Mouse (Mus musculus) ES-E14 (cell line): ENCODE results near the gene Hdac7. TPM values are rescaled to one million over a fixed set of nuclear protein-coding genes. Genes with fewer than 3 reads are reported as not detected.

ENCODE experiments used
- DNase-seq: peaks from one replicate; pipeline ENCODE4 v3.0.0-alpha.2; 2013; ENCODE audit warnings: low read depth, low spot score
- H3K27ac ChIP-seq: 2 replicates; pipeline ENCODE4 v1.5.1; 2012; ENCODE audit warnings: low read depth, mild to moderate bottlenecking, low read length, moderate library complexity, mixed read lengths; ENCODE audit not compliant: poor library complexity, insufficient read depth, severe bottlenecking
- H3K36me3 ChIP-seq: 2 replicates; pipeline ENCODE4 v1.6.1; 2012; ENCODE audit warnings: mild to moderate bottlenecking, low read length, moderate library complexity, mixed read lengths; ENCODE audit not compliant: control insufficient read depth, poor library complexity, insufficient read depth, severe bottlenecking
- H3K4me1 ChIP-seq, 2 experiments: fragments of 150-350 bp in 1 of 2; sonication (generic) in 1 of 2; 2 replicates each; pipeline ENCODE4 v1.6.1; 2012; ENCODE audit warnings: low read length in 2 of 2, mild to moderate bottlenecking in 1 of 2, mixed read lengths in 1 of 2; ENCODE audit not compliant: control insufficient read depth in 2 of 2, insufficient read depth in 2 of 2, poor library complexity in 1 of 2
- H3K4me3 ChIP-seq, 2 experiments: fragments of 150-350 bp in 1 of 2; sonication (generic) in 1 of 2; 2 replicates each; pipeline ENCODE4 v1.5.1; 2012; ENCODE audit warnings: low read length in 2 of 2, low read depth in 1 of 2, mild to moderate bottlenecking in 1 of 2, mixed read lengths in 1 of 2; ENCODE audit not compliant: insufficient read depth in 1 of 2, poor library complexity in 1 of 2, severe bottlenecking in 1 of 2
- H3K9ac ChIP-seq: 2 replicates; pipeline ENCODE4 v1.6.1; 2012; ENCODE audit warnings: low read depth, mild to moderate bottlenecking, low read length, mixed read lengths; ENCODE audit not compliant: poor library complexity, insufficient read depth, severe bottlenecking
- H3K9me3 ChIP-seq: fragments of 150-350 bp; sonication (generic); 2 replicates; pipeline ENCODE4 v1.6.1; 2012; ENCODE audit warnings: low read depth, mild to moderate bottlenecking, low read length; ENCODE audit not compliant: control insufficient read depth, insufficient read depth
- CHD2 ChIP-seq: IDR thresholded peaks from 2 replicates; pipeline ENCODE4 v1.6.1; 2014; ENCODE audit warnings: mild to moderate bottlenecking, low read depth, low read length, inconsistent platforms
- HCFC1 ChIP-seq: IDR thresholded peaks from 2 replicates; pipeline ENCODE4 v1.6.1; 2012; ENCODE audit warnings: low read length, inconsistent platforms, borderline replicate concordance; ENCODE audit not compliant: insufficient read depth
- MAFK ChIP-seq: IDR thresholded peaks from 2 replicates; pipeline ENCODE4 v1.6.1; 2014; ENCODE audit warnings: mild to moderate bottlenecking, low read depth, low read length, inconsistent platforms; ENCODE audit not compliant: insufficient read depth
- ZC3H11A ChIP-seq: IDR thresholded peaks from 2 replicates; pipeline ENCODE4 v1.6.1; 2012; ENCODE audit warnings: low read depth, mild to moderate bottlenecking, inconsistent platforms, low read length, borderline replicate concordance
- ZNF384 ChIP-seq: IDR thresholded peaks from 2 replicates; pipeline ENCODE4 v1.6.1; 2012; ENCODE audit warnings: low read depth, low read length, inconsistent platforms
- in situ Hi-C, 2 experiments: fragments of 600-800 bp; cut with MboI; formaldehyde crosslinking; loops; one replicate each; pipeline ENCODE4 v1.15.1; 2025; ENCODE audit warnings: low sequenced_read_pairs in 2 of 2, inconsistent platforms in 1 of 2; ENCODE audit not compliant: unreplicated experiment in 2 of 2
- total RNA-seq: library from RNA; depleted of rRNA; stranded (reverse); fragments of 300-350 nt; gene quantifications from 2 replicates; pipeline ENCODE4 v1.2.3, GENCODE M21; 2012

Gene Hdac7
- total RNA-seq, 1 experiment, result 7.4 TPM

DNA sequence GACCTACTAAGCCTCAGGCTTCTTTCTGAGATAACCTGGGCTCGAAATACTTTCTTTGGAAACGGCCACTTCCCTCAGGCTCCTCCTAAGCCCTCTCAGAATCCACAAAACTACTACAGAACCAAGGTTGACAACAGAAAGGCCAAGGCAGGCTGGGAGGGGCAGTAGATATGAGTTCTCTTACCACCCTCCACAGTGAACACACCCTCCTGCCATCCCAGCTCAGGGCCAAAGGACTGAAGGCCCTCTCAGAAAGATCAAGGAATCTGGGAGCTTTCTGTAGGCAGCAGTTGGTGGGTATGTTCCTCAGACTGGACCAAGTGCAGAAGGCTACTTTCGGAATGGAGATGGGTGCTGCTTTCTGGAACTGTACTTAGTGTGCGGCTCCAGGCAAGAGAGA is 29.0 kb downstream of the Hdac7 start:
- Histone ChIP-seq H3K4me1 (peaks cover 0 to 7% of the 10 kb centered on the region in 2 experiments; a peak in 1 of 4 replicates), H3K4me3 (no peak overlapping the region), H3K27ac (no peak overlapping the region), H3K9ac (no peak overlapping the region), H3K9me3 (no peaks in the 10 kb centered on the region), H3K36me3 (no peaks in the 10 kb centered on the region)
- no peak for DNase-seq
- in situ Hi-C loops, result no loop called here
- TF ChIP-seq CHD2, result no peak
- no peak for TF ChIP-seq HCFC1
- TF ChIP-seq ZNF384, result no peak
- TF ChIP-seq ZC3H11A, result no peak
- no peak for TF ChIP-seq MAFK

DNA sequence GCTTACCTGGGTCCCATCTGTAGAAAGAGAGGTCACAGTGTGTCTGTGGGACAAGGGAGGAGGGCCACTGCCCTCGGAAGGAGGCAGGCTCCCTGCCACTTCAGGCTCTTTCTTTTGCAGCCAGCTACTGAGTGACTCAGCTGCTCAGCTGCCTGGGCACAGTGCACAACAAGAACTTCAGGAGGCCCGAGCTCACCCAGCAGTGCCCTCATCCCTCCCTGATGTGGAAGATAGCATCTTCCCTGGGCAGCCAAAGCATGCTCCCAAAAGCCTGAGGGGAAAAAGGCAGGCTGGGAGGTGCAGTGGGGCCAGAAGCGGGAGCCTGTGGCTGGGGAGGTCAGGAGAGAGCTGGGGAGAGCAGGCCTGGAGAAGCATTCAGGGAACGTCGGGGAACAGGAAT is 29.6 kb downstream of the Hdac7 start:
- in situ Hi-C loops, result no loop called here
- H3K27ac ChIP-seq, result no peak overlapping the region; the same call in 1 of the 2 replicates

DNA sequence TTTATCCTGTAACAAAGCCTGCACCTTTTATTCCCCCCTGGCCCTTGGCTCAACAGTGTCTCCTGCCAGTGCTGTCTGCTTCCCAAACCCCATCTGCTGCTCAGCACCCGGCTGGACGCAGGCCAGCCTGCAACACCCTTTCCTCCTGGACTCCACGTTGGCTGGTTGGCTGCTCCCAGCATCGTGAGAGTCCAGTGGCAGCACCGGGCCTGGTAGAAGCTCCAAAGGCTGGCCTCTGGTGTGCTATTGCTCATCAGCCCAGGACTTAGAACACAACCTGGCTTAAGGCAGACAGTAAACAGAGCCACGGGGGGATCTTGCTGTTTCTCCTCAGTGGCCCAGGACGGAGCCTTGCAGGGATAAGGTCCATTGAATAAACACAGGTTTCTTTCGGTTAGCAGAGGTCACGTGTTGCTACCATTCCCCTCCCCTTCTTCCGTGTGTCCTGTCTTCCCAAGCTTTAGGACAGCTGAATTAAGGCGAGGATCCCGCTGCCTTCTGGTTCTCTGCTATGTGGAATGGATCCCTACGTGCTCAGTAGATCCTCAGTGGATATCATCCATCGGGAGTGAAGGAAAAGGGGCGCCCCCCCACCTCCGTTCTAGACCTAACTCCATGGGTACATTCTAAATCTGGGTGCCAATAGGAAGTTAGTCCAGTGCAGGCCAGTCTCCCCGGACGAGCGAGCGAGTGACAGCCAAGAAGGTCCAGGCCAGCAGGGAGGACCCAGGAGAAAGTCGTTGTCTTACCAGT is 30.7 kb downstream of the Hdac7 start:
- Histone ChIP-seq H3K27ac (no peak overlapping the region), H3K36me3 (no peaks in the 10 kb centered on the region), H3K9me3 (no peaks in the 10 kb centered on the region), H3K9ac (no peak overlapping the region), H3K4me3 (no peak overlapping the region), H3K4me1 (peaks cover 3 to 7% of the 10 kb centered on the region in 2 experiments; a peak in 1 of 4 replicates)
- TF ChIP-seq HCFC1, result no peak
- TF ChIP-seq CHD2, result no peak
- TF ChIP-seq ZNF384, result no peak
- no peak for TF ChIP-seq ZC3H11A
- TF ChIP-seq MAFK, result no peak
- in situ Hi-C loops, result no loop called here
- no peak for DNase-seq

More for the DNA sequence above, 29.6 kb downstream of the Hdac7 start:
- no peak for TF ChIP-seq ZNF384
- TF ChIP-seq CHD2, result no peak
- H3K9ac ChIP-seq, result no peak overlapping the region
- no peak overlapping the region for H3K4me3 ChIP-seq
- H3K36me3 ChIP-seq, result no peaks in the 10 kb centered on the region
- peaks cover 0 to 7% of the 10 kb centered on the region in 2 experiments; a peak in 1 of 4 replicates for H3K4me1 ChIP-seq
- H3K9me3 ChIP-seq, result no peaks in the 10 kb centered on the region
- DNase-seq, result no peak

GRCm38 (mm10) chr15:97812875-97813274 is 31.4 kb downstream of the Hdac7 start:
- DNase-seq, result no peak

More at GRCm38 (mm10) chr15:97812875-97813274, 31.4 kb downstream of the Hdac7 start:
- Histone ChIP-seq H3K27ac (no peak overlapping the region), H3K9ac (no peak overlapping the region), H3K36me3 (no peaks in the 10 kb centered on the region), H3K4me3 (no peak overlapping the region), H3K4me1 (peaks cover 3 to 5% of the 10 kb centered on the region in 2 experiments; a peak in 1 of 4 replicates), H3K9me3 (no peaks in the 10 kb centered on the region)
- no peak for TF ChIP-seq CHD2
- TF ChIP-seq HCFC1, result no peak
- no peak for TF ChIP-seq ZC3H11A
- no peak for TF ChIP-seq ZNF384
- no peak for TF ChIP-seq MAFK
- in situ Hi-C loops, result no loop called here
